Mouse (Mus musculus): ENCODE results near the gene Kpna4. TPM values are rescaled to one million over a fixed set of nuclear protein-coding genes. Genes with fewer than 3 reads are reported as not detected.
"Not testable (repeated sequence)": the region's sequence is repeated elsewhere in the genome, so short reads cannot be mapped to it uniquely, and the experiment has no call there.

Gene Kpna4
- polyA plus RNA-seq, 1 experiment = 39.5 TPM

- TF ChIP-seq POLR2A (IDR thresholded peaks at IDR 0.05; ENCODE audit: borderline replicate concordance, low read depth, low read length) (no peak), CTCF (IDR thresholded peaks at IDR 0.05; ENCODE audit: low read depth, low read length) (no peak)
Measured at GRCm38 (mm10) chr3:69026133-69026783, 100.7 kb downstream of the Kpna4 start.

GRCm38 (mm10) chr3:69020764-69021163 lies 106.1 kb downstream of the Kpna4 start:
- Histone ChIP-seq H3K4me1 (ENCODE audit: control insufficient read depth, insufficient read depth, low read length) (peaks cover 2% of the 10 kb centered on the region; the same call in 1 of the 2 replicates), H3K4me3 (ENCODE audit: insufficient read depth, low read length) (no peak overlapping the region), H3K27ac (ENCODE audit: insufficient read depth, low read depth, low read length) (no peak overlapping the region)
- TF ChIP-seq POLR2A (IDR thresholded peaks at IDR 0.05; ENCODE audit: borderline replicate concordance, low read depth, low read length) = no peak
- no peak for TF ChIP-seq CTCF (IDR thresholded peaks at IDR 0.05; ENCODE audit: low read depth, low read length)

More at GRCm38 (mm10) chr3:69026133-69026783, 100.7 kb downstream of the Kpna4 start:
- H3K27ac ChIP-seq (ENCODE audit: insufficient read depth, low read depth, low read length) = no peak overlapping the region
- H3K4me3 ChIP-seq (ENCODE audit: insufficient read depth, low read length) = no peak overlapping the region
- no peaks in the 10 kb centered on the region for H3K4me1 ChIP-seq (ENCODE audit: control insufficient read depth, insufficient read depth, low read length)

- H3K4me1 ChIP-seq (ENCODE audit: control insufficient read depth, insufficient read depth, low read length) = peaks cover 2% of the 10 kb centered on the region; the same call in 1 of the 2 replicates
- TF ChIP-seq POLR2A (IDR thresholded peaks at IDR 0.05; ENCODE audit: borderline replicate concordance, low read depth, low read length) (no peak), CTCF (IDR thresholded peaks at IDR 0.05; ENCODE audit: low read depth, low read length) (no peak)
- H3K27ac ChIP-seq (ENCODE audit: insufficient read depth, low read depth, low read length) = no peak overlapping the region
- no peak overlapping the region for H3K4me3 ChIP-seq (ENCODE audit: insufficient read depth, low read length)
Measured at GRCm38 (mm10) chr3:69020285-69020684, 106.6 kb downstream of the Kpna4 start.

GRCm38 (mm10) chr3:69018635-69019034 lies 108.3 kb downstream of the Kpna4 start:
- H3K4me3 ChIP-seq (ENCODE audit: insufficient read depth, low read length); H3K4me1 ChIP-seq (ENCODE audit: control insufficient read depth, insufficient read depth, low read length); H3K27ac ChIP-seq (ENCODE audit: insufficient read depth, low read depth, low read length): not testable (repeated sequence)

GRCm38 (mm10) chr3:69017181-69017580 lies 109.7 kb downstream of the Kpna4 start:
- TF ChIP-seq CTCF (IDR thresholded peaks at IDR 0.05; ENCODE audit: low read depth, low read length) (no peak), POLR2A (IDR thresholded peaks at IDR 0.05; ENCODE audit: borderline replicate concordance, low read depth, low read length) (no peak)
- Histone ChIP-seq H3K4me1 (ENCODE audit: control insufficient read depth, insufficient read depth, low read length) (peaks cover 5% of the 10 kb centered on the region; the same call in 1 of the 2 replicates), H3K4me3 (ENCODE audit: insufficient read depth, low read length) (no peak overlapping the region), H3K27ac (ENCODE audit: insufficient read depth, low read depth, low read length) (no peak overlapping the region)

Other genes with a start within 250 kb of the Kpna4 start
- 10.6 and 13.6 TPM in 2 replicates for gene Ift80, start 122.5 kb downstream of the Kpna4 start, polyA plus RNA-seq (2012; ENCODE audit: insufficient read depth, insufficient read length, missing spikeins)
- 94.1 and 100 TPM in 2 replicates for gene Smc4, start 122.4 kb downstream of the Kpna4 start, polyA plus RNA-seq (2012; ENCODE audit: insufficient read depth, insufficient read length, missing spikeins)
- gene Trim59, start 82.4 kb downstream of the Kpna4 start, polyA plus RNA-seq (2012; ENCODE audit: insufficient read depth, insufficient read length, missing spikeins) = 22.1 and 23.7 TPM in 2 replicates
- not detected in 2 replicates for gene Arl14, start 95.3 kb upstream of the Kpna4 start, polyA plus RNA-seq (2012; ENCODE audit: insufficient read depth, insufficient read length, missing spikeins)
- gene Ppm1l, start 189.7 kb upstream of the Kpna4 start, polyA plus RNA-seq (2012; ENCODE audit: insufficient read depth, insufficient read length, missing spikeins) = 0.25 and 0.75 TPM in 2 replicates

Data from bone marrow macrophage, adult 2 months (primary cell).